Mouse (Mus musculus) lung, embryonic 15.5 days (tissue): ENCODE data around the gene Gabrb3. TPM values are rescaled to one million over a fixed set of nuclear protein-coding genes. Genes with fewer than 3 reads are reported as not detected.
A peak's percentile ranks its signal among the peaks of the same experiment; 100 is the strongest.

Source experiments
- ATAC-seq: fragments of 200-750 bp; cut with Nextera tagmentation; 2 replicates; pipeline ENCODE4 v1.8.0; 2017; ENCODE audit warnings: moderate number of reproducible peaks, borderline replicate concordance; ENCODE audit not compliant: low FRiP score, low TSS enrichment; ENCODE audit errors: extremely low read depth
- H3K27ac ChIP-seq: fragments of 300-500 bp; sonication (generic); 2 replicates; pipeline ENCODE4 v1.5.1; 2015; ENCODE audit warnings: moderate library complexity, mild to moderate bottlenecking, inconsistent platforms
- H3K27me3 ChIP-seq: fragments of 300-500 bp; sonication (generic); 2 replicates; pipeline ENCODE4 v1.6.1; 2015; ENCODE audit warnings: inconsistent platforms
- H3K36me3 ChIP-seq: fragments of 300-500 bp; sonication (generic); 2 replicates; pipeline ENCODE4 v1.6.1; 2015; ENCODE audit warnings: inconsistent platforms
- H3K4me1 ChIP-seq: fragments of 300-500 bp; sonication (generic); 2 replicates; pipeline ENCODE4 v1.6.1; 2015; ENCODE audit warnings: inconsistent platforms
- H3K4me2 ChIP-seq: fragments of 300-500 bp; sonication (generic); 2 replicates; pipeline ENCODE4 v1.6.1; 2015; ENCODE audit warnings: inconsistent platforms, mild to moderate bottlenecking, moderate library complexity
- H3K4me3 ChIP-seq: fragments of 300-500 bp; sonication (generic); 2 replicates; pipeline ENCODE4 v1.5.1; 2015; ENCODE audit warnings: mild to moderate bottlenecking, inconsistent platforms
- H3K9ac ChIP-seq: fragments of 300-500 bp; sonication (generic); 2 replicates; pipeline ENCODE4 v1.6.1; 2015; ENCODE audit warnings: inconsistent platforms
- H3K9me3 ChIP-seq: fragments of 300-500 bp; sonication (generic); 2 replicates; pipeline ENCODE4 v1.6.1; 2016; ENCODE audit warnings: inconsistent platforms
- WGBS: fragments of 180-500 bp; shearing (Covaris S2); methylation state at CpG from one replicate; pipeline ENCODE4 v1.1.7; 2015; 5-methylcytosine and 5-hydroxymethylcytosine counted together
- polyA plus RNA-seq: library from polyadenylated mRNA; unstranded; fragments of >200 nt; fragmentation: Nextera tagmentation; extraction: Ambion mirVana; gene quantifications from 2 replicates; pipeline ENCODE4 v1.2.1, GENCODE M21; 2015

Gene Gabrb3
- polyA plus RNA-seq, 1 experiment from 2014 or later = 0.81 TPM

- H3K4me1 ChIP-seq = no peaks in the 10 kb centered on the region
- no peak overlapping the region for H3K9ac ChIP-seq
- no peak for ATAC-seq
- H3K36me3 ChIP-seq = no peaks in the 10 kb centered on the region
- no peak overlapping the region for H3K27ac ChIP-seq
- 94% methylated on average over 1 of the region's 1 CpGs for WGBS
- no peaks in the 10 kb centered on the region for H3K27me3 ChIP-seq
- no peak overlapping the region for H3K4me3 ChIP-seq
- no peak overlapping the region for H3K4me2 ChIP-seq
- no peaks in the 10 kb centered on the region for H3K9me3 ChIP-seq
Observed at GRCm38 (mm10) chr7:57471316-57471715, 51.8 kb downstream of the Gabrb3 start.

- no peak for ATAC-seq
Observed at GRCm38 (mm10) chr7:57473811-57474525, 54.5 kb downstream of the Gabrb3 start.

GRCm38 (mm10) chr7:57482896-57483295 lies 63.4 kb downstream of the Gabrb3 start:
- ATAC-seq = no peak
- Histone ChIP-seq H3K4me2 (no peak overlapping the region), H3K9ac (no peak overlapping the region)

More at GRCm38 (mm10) chr7:57473811-57474525, 54.5 kb downstream of the Gabrb3 start:
- no peaks in the 10 kb centered on the region for H3K9me3 ChIP-seq
- WGBS = 70% methylated on average over 4 of the region's 4 CpGs
- no peak overlapping the region for H3K27ac ChIP-seq
- no peak overlapping the region for H3K9ac ChIP-seq
- H3K27me3 ChIP-seq = no peaks in the 10 kb centered on the region
- no peak overlapping the region for H3K4me3 ChIP-seq
- H3K4me2 ChIP-seq = no peak overlapping the region
- no peaks in the 10 kb centered on the region for H3K36me3 ChIP-seq
- no peaks in the 10 kb centered on the region for H3K4me1 ChIP-seq

GRCm38 (mm10) chr7:57486907-57487306 lies 67.4 kb downstream of the Gabrb3 start:
- no peaks in the 10 kb centered on the region for H3K36me3 ChIP-seq
- WGBS = 58% methylated on average over 6 of the region's 6 CpGs
- ATAC-seq = no peak
- no peaks in the 10 kb centered on the region for H3K27me3 ChIP-seq
- H3K27ac ChIP-seq = no peak overlapping the region
- H3K4me1 ChIP-seq = no peaks in the 10 kb centered on the region
- no peak overlapping the region for H3K4me3 ChIP-seq
- H3K4me2 ChIP-seq = no peak overlapping the region
- H3K9ac ChIP-seq = no peak overlapping the region
- no peaks in the 10 kb centered on the region for H3K9me3 ChIP-seq

More at GRCm38 (mm10) chr7:57482896-57483295, 63.4 kb downstream of the Gabrb3 start:
- Histone ChIP-seq H3K27ac (no peak overlapping the region), H3K36me3 (no peaks in the 10 kb centered on the region), H3K27me3 (no peaks in the 10 kb centered on the region), H3K4me3 (no peak overlapping the region), H3K9me3 (no peaks in the 10 kb centered on the region), H3K4me1 (no peaks in the 10 kb centered on the region)

GRCm38 (mm10) chr7:57491795-57492194 lies 72.3 kb downstream of the Gabrb3 start:
- WGBS = 59% methylated on average over 4 of the region's 4 CpGs
- Histone ChIP-seq H3K4me2 (no peak overlapping the region), H3K27ac (no peak overlapping the region), H3K4me3 (no peak overlapping the region), H3K9me3 (no peaks in the 10 kb centered on the region), H3K4me1 (no peaks in the 10 kb centered on the region), H3K36me3 (no peaks in the 10 kb centered on the region), H3K9ac (no peak overlapping the region), H3K27me3 (no peaks in the 10 kb centered on the region)
- no peak for ATAC-seq

GRCm38 (mm10) chr7:57502809-57503208 lies 83.3 kb downstream of the Gabrb3 start:
- Histone ChIP-seq H3K4me3 (no peak overlapping the region), H3K9ac (no peak overlapping the region), H3K27ac (no peak overlapping the region), H3K9me3 (no peaks in the 10 kb centered on the region), H3K27me3 (peaks cover 15% of the 10 kb centered on the region), H3K36me3 (no peaks in the 10 kb centered on the region), H3K4me2 (no peak overlapping the region), H3K4me1 (no peaks in the 10 kb centered on the region)
- no peak for ATAC-seq
- 79% methylated on average over 4 of the region's 4 CpGs for WGBS

GRCm38 (mm10) chr7:57508860-57509632 lies 89.6 kb downstream of the Gabrb3 start:
- H3K4me3 ChIP-seq = peak overlapping the region; percentile 23
- ATAC-seq = peak; percentile 23; the same call in 1 of the 2 replicates

GRCm38 (mm10) chr7:57509681-57510141 lies 90.2 kb downstream of the Gabrb3 start, which contains the start of gene Gabra5:
Gene Gabra5 (minus strand): TSS chr7:57510059.
- peak within 1 kb of the TSS; percentile 52 for H3K4me2 ChIP-seq
- peak; percentile 27; the same call in 1 of the 2 replicates for ATAC-seq
- H3K36me3 ChIP-seq = no peaks in the 10 kb centered on the region
- no peaks in the 10 kb centered on the region for H3K9me3 ChIP-seq
- no peaks in the 10 kb centered on the region; the same call in 1 of the 2 replicates for H3K4me1 ChIP-seq
- H3K27ac ChIP-seq = no peak within 1 kb of the TSS
- WGBS = under 1% methylated on average over 49 of the region's 59 CpGs
- H3K27me3 ChIP-seq = peaks cover 53% of the 10 kb centered on the region
- peak within 1 kb of the TSS; percentile 23 for H3K4me3 ChIP-seq
- H3K9ac ChIP-seq = no peak within 1 kb of the TSS

More at GRCm38 (mm10) chr7:57508860-57509632, 89.6 kb downstream of the Gabrb3 start:
- Histone ChIP-seq H3K27ac (no peak overlapping the region), H3K4me2 (peak overlapping the region; percentile 52), H3K27me3 (peaks cover 53% of the 10 kb centered on the region), H3K36me3 (no peaks in the 10 kb centered on the region), H3K4me1 (no peaks in the 10 kb centered on the region; the same call in 1 of the 2 replicates), H3K9me3 (no peaks in the 10 kb centered on the region), H3K9ac (no peak overlapping the region)
- WGBS = 2% methylated on average over 61 of the region's 72 CpGs

- Histone ChIP-seq H3K36me3 (no peaks in the 10 kb centered on the region), H3K27me3 (peaks cover 36% of the 10 kb centered on the region)
Observed at GRCm38 (mm10) chr7:57512955-57513354, 93.5 kb downstream of the Gabrb3 start.

GRCm38 (mm10) chr7:57529451-57529850 lies 110.0 kb downstream of the Gabrb3 start:
- Histone ChIP-seq H3K27ac (no peak overlapping the region), H3K36me3 (no peaks in the 10 kb centered on the region)
- WGBS = 78% methylated on average over 4 of the region's 4 CpGs

More at GRCm38 (mm10) chr7:57512955-57513354, 93.5 kb downstream of the Gabrb3 start:
- no peaks in the 10 kb centered on the region; the same call in 1 of the 2 replicates for H3K4me1 ChIP-seq
- 31% methylated on average over 3 of the region's 3 CpGs for WGBS
- H3K27ac ChIP-seq = no peak overlapping the region
- no peak for ATAC-seq
- H3K9me3 ChIP-seq = no peaks in the 10 kb centered on the region
- H3K4me3 ChIP-seq = no peak overlapping the region
- no peak overlapping the region for H3K9ac ChIP-seq
- no peak overlapping the region for H3K4me2 ChIP-seq

GRCm38 (mm10) chr7:57529954-57530353 lies 110.5 kb downstream of the Gabrb3 start:
- Histone ChIP-seq H3K4me3 (no peak overlapping the region), H3K4me2 (no peak overlapping the region), H3K9me3 (no peaks in the 10 kb centered on the region), H3K9ac (no peak overlapping the region), H3K4me1 (no peaks in the 10 kb centered on the region), H3K27ac (no peak overlapping the region), H3K27me3 (no peaks in the 10 kb centered on the region), H3K36me3 (no peaks in the 10 kb centered on the region)
- 91% methylated on average over 8 of the region's 8 CpGs for WGBS
- no peak for ATAC-seq

More at GRCm38 (mm10) chr7:57529451-57529850, 110.0 kb downstream of the Gabrb3 start:
- Histone ChIP-seq H3K27me3 (no peaks in the 10 kb centered on the region), H3K9me3 (no peaks in the 10 kb centered on the region), H3K4me1 (no peaks in the 10 kb centered on the region), H3K9ac (no peak overlapping the region), H3K4me3 (no peak overlapping the region), H3K4me2 (no peak overlapping the region)
- ATAC-seq = no peak

GRCm38 (mm10) chr7:57532676-57533075 lies 113.2 kb downstream of the Gabrb3 start:
- Histone ChIP-seq H3K27me3 (no peaks in the 10 kb centered on the region), H3K9ac (no peak overlapping the region), H3K4me3 (no peak overlapping the region), H3K4me2 (no peak overlapping the region), H3K4me1 (no peaks in the 10 kb centered on the region), H3K9me3 (no peaks in the 10 kb centered on the region), H3K27ac (no peak overlapping the region), H3K36me3 (no peaks in the 10 kb centered on the region)
- 53% methylated on average over 10 of the region's 10 CpGs for WGBS
- no peak for ATAC-seq
